Mouse (Mus musculus) gastrocnemius, adult 8-10 months (tissue): ENCODE results near the gene Clcf1. TPM values are rescaled to one million over a fixed set of nuclear protein-coding genes. Genes with fewer than 3 reads are reported as not detected.

ENCODE experiments used
- DNase-seq, 2 experiments: peaks; one replicate each; pipeline ENCODE4 v3.0.0; 2022; ENCODE audit warnings: low spot score in 2 of 2
- total RNA-seq, 4 experiments: library from RNA; stranded (reverse); gene quantifications; 2 replicates each; pipeline ENCODE4 v1.2.4; 2022

Clcf1 gene
- under 1 TPM in 3 of 4 experiments, not detected in 1; 0.20 to 0.43 (median 0.22) TPM for total RNA-seq

DNA sequence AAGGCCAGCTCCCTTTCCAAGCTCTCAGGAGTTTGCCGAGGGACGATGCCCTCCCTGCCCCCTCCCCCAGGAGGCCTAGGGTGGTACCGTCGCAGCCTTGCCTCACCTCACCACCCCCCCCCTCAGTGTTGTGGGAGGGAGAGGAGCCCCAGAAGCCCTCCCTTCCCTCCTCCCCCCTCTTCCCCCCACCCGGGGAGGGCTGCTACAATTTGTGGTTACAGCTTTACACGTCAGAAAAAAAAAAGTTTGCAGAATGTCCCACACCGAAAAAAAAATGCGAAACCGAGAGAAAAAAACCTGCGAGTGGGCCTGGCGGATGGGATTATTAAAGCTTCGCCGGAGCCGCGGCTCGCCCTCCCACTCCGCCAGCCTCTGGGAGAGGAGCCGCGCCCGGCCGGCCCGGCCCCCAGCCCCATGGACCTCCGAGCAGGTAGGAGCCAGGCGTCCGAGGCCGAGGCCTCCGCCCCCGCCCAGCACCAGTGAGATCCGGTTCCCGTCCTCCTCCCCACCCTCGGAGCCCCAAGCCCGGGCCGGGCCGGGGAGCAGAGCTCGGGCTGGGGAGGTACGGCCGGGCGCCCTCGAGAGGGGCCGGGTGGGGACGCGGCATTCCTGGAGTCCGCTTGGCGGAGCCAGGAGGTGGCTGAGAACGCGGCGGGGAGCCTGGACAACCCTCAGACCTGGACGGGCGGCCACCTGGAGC, at the start of gene Clcf1, which contains the start of gene AC109138.7:
Clcf1 (plus strand) TSS at position 168 of the 700 bp plus-strand sequence.
AC109138.7 (plus strand) TSS at position 287 of the 700 bp plus-strand sequence.
- no peak for DNase-seq

DNA sequence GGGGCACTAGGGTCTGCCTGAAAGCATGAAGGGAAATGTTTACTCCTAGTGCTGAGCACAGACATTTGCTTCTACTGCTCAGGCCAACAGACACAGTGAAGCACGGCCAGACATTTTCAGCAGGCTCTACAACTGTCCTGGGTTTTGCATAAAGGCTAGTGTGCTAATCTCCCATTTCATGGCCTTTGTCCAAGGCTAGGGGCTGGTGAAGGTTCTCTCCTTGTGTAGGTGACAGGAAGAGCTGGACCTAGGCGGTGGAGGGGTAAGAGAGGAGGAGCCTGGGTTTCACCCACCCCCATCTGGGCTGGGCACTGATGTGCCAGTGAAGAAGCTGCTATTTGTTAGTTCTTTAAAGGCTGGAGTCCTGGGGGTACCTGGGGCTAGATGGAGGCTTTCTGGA, 49.3 kb upstream of the Clcf1 start:
- no peak for DNase-seq

DNA sequence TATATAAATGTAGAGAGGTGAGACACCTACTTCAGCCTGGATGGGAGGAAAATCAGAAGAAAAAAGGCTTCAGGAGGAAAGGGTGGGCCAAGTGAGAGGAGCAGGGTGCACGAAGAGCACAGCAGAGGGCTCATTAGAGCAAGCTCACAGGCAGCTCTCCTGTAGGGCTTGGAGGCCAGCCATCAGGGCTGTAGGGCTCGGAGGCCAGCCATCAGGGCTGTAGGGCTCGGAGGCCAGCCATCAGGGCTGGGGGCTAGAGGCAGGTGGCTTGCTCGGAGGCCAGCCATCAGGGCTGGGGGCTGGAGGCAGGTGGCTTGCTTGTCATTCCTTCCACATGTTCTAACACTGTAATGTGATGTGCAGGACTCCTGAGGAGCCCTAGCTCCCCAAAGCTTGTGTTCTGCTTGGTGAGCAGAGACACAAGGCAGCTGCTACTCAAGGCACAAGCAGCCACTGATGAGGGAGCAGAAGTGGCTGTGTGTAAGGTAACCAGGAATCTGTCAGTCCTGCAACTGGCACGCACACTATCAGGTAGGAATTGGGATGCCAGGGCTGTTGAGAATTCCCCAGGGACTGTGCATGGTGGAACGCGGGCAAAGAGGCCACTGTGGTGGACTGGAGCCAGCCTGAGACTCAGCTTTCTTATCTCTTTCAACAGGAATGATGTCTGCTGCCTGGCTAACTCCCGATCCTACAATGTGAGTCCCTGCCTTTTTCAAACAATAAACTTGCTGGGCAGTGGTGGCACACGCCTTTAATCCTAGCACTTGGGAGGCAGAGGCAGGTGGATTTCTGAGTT, 47.2 kb upstream of the Clcf1 start:
- DNase-seq = no peak

DNA sequence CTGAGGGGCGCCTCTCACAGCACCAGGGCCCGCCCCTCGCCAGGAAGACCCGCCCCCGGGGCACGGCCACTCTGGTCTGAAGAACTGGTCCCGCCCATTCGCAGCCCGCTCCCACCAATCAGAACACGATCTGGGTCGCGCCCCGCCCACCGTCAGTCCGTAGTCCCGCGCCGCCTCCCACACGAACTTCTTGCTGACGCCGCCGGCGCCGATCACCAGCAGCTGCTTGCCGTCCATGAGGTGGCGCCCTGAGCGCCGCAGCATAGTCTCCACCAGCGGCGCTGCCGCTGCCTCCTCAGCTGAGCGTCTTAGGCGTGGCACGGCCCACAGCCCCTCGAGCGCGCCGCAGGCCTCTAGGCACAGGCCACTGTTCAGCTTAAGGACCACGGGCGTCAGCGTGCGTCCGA, 44.7 kb upstream of the Clcf1 start:
- DNase-seq = peak; percentile 99

DNA sequence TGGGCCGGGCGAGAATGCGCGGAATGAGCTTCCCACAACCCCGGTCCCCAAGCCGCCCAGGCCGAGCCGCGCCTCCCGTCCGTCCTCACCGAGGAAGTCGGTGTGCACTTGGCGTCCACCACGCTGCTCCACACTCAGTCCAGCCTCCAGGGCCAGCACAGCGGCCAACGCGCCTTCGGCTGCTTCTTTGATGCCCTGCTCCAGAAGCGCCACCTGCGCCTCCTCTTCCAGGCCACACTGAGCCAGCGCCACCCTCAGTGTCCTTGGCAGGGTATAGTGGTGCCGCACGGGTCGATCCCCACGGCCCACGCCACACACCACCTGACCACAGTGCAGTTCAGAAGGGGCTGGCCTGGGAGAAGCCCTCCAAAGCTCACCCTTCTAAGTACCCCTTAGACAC, 44.2 kb upstream of the Clcf1 start:
- peak; percentile 34 to 59 for DNase-seq

DNA sequence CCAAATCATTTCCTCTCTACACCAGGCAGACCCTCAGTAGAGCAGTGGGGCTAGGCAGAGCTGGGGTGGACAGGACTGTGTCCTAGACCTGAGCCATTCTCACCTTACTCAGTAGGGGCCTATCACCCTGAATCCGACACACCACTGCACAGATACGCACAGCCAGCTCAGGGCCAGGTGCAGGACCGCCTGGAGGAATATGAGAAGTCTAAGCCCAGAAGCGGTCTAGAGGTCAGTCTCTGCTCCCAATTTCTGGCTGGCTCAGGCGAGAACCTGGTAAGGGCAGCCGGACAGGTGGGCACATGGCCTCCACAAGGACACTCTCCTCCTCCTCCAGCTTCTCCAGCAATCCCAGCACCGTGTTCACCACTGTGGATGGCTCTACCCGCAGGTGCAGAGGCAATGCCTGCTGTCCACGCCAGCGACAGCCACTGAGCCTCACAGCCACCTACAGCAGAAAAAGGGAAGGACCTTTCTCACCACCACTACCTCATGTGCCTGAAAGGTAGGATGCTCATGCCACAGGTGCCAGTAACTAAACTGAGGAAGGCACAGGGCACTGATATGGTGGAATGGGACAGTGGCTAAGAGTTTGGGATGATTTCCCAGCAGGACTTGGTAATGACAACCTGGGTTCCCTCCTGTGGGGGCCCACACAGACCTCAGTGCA, 43.2 kb upstream of the Clcf1 start:
- peak in 1 of 2 experiments; percentile 46 for DNase-seq

DNA sequence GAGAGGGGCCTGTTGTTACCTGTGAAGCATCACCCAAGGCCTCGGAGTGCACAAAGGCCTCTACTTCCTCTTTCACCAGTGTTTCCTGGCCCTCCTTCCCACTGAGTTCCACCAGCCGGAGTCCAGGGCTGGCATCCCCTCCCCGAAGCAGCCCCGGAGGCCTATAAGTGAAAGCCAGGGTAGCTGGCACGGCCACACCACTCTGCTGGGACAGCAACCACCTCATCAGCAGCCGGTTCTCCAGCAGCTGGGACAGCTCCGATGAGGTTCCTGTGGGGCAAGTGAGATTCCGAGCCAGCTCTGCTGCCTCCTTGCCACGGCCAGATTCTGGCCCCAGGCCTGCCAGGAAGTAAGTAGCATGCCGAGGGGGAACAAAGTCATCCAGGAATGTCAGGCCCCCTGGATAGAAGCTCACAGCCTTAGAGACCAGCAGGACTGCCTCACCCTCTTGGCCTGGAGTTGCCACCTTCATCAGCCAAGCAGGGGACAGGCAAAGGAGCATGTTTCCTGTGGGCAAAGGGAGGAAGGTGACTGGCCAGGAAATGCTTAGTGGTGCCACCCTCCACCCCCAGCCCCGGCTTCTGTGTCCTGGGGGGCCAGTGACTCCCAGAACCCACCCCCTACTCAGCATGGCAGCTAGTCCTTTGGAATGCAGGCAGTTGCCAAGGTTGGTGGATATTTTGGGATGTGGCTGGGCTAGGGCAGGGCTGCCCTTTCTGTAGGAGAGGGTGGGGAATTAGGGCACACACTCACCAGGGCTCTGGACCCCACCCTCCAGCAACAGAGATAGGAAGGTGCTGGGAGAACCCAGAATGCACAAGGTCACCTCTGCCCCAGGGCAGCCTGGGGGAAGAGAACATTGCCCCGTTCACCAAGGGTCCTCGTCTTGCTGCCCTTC, 42.4 kb upstream of the Clcf1 start:
- DNase-seq = peak; percentile 48 to 67

DNA sequence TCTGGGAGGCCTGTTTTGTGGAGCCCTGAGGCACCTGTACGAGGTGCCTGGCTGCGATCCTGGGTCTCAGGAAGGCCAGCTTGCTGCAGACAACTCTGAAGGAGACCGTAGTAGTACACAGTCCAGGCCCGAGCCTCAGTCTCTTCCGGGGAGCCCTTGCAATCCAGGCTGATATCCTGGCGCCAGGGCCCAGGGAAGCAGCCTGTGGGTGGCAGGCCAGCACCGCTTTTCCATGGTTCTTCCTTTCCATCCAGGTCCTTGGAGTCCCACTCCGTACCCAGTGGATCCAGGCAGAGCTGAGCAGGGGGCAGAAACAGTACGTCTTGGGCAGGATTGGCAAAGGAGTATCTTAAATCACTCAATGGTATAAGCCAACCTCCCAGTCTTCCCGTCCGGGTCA, 41.1 kb upstream of the Clcf1 start:
- DNase-seq = no peak

DNA sequence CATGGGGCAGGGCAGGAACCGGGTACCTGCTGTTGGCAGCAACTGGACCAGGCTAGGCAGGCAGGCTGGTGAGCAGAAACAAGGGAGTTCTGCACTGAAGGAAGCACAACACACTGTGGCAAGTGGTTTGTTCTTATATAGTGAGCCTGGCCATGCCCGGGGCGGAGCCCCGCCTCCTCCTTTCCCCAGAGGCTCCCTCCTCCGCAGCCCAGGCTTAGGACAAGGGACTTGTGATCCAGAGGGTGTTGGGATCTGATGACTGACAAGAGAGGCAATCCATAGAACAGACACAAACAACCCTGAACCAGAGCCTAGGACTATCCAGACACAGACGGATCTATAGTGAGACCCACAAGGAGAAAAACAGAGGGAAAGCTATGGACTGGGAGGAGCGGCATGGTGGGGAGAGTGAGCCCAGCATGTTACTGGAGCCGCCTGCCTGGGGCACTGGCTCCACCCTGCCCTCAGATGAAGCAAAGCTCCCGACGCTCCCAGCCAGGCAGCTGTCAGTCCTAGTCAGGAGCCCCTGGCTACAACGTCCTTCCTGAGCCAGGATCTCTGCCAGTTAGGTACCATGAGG, 38.6 kb upstream of the Clcf1 start, which contains the start of gene Carns1:
Carns1 (minus strand) TSS at position 112 of the 580 bp plus-strand sequence.
- peak; percentile 53 to 65 for DNase-seq

DNA sequence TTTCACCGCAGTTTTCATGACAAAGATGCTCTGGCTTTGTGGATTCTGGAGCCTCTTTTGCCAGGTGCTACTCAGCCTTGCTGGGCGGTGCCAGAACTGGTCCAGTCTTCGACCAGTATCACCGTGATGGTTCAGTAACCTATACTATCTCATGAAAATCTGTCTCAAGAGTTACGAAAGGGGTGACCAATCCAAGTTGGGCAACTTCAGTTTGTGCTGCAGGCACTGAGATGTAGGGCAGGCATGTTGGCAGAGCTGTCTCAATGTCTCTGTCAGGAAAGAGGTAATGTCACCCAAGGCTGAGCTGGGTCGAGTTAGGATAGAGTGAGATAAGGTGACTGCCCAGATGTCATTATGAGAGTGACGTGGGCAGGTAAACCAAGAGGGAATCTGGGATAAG, 33.6 kb upstream of the Clcf1 start:
- DNase-seq = no peak

DNA sequence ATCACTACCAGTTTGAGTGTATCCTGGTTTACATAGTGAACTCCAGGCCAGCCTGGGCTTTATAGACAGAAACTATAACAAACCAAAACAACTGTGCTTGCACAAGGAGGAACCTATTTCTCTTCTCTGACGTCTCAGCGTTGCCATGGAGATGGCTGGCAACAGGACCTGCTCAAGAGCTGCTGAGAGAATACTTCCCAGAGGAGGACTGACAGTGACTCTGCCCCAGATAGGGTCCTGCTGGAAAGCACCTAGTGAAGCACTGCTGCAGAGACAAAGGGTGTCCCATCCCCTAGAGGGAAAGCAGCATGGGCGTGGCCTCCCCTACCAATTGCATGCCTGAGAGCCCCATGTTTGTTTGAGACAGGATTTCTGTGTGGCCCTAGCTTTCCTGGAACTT, 32.1 kb upstream of the Clcf1 start:
- DNase-seq = no peak

DNA sequence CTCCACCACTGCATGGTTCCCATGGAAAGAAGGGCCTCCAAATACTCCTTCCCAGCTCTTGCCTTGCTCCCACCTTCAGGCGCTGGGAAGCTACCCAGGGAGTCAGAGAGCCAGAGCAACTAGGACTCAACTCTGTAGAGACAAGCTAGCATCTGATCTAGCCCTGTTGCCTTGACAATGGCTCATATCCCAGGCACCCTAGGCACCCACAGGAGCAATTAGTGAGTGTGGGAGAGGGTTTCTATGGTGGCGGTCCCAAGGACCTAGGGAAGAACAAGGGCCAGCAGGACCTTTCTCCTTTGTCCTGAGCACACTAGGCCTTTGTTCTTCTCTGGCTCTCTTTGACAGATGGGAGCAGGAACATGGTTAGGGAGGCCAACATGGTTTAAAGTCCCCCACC, 30.3 kb upstream of the Clcf1 start:
- DNase-seq = no peak

DNA sequence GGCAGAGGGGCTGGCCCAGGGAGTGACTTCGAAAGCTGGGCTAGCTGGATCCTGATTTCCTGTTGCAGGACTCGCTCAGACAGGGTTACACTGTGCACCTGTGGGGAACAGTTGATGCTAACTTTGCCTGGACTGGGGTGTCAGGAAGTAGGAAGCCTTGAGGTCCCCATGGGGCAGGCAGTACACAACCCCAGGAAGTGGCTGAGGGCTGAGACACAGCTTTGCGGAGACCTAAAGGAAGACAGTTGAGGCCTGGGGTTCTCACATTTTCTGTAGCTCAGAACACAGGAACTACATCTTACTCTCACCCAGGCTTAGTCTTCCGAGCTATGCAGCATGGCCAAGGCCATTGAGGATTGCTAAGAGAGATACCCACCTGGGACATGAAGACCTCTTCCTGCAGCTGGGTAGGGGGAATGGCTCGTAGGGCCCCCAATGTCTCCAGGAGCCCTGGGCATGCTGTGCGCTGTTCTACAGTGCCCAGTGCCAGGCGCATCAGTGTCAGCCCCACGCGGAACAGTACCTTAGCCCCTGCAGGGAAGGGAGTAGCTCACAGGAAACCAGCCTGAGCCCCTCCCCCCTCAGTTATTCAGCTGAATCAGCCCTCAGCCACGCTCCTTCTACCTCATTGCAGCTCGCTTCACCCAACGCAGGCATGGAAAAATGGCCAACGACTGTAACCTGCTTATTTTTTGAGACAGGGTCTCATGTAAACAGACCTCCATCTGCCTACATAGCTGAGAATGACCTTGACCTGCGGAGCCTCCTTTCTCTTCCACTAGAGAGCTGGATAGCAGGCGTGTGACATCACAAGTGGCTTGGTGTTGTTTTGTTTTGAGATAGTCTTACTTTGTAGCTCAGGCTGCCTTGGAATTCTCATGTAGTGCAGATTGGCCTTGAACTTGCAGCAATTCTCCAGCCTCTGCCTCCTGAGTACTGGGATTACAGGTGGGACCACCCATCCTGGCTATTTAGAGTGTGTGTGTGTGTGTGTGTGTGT, 28.8 kb upstream of the Clcf1 start:
- no peak for DNase-seq

DNA sequence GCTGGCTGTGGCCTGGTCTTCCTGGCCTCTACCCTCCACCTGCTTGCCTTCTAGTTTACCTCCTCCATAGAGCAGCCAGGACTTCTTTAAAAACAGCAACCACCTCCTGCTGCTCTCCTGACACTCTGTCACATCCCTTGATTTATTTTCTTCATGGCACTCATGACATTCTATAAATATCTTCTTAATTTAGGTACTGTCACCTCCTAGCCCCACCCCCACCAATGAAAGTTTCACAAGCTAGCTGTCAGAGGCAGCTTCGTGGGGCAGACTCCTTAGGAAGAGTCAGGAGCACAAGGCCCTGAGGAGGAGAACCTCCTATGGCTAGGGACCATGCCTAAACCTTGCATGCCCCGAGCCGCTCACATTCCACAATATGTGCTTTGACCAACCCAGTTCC, 26.7 kb upstream of the Clcf1 start:
- peak; percentile 41 to 49 for DNase-seq

DNA sequence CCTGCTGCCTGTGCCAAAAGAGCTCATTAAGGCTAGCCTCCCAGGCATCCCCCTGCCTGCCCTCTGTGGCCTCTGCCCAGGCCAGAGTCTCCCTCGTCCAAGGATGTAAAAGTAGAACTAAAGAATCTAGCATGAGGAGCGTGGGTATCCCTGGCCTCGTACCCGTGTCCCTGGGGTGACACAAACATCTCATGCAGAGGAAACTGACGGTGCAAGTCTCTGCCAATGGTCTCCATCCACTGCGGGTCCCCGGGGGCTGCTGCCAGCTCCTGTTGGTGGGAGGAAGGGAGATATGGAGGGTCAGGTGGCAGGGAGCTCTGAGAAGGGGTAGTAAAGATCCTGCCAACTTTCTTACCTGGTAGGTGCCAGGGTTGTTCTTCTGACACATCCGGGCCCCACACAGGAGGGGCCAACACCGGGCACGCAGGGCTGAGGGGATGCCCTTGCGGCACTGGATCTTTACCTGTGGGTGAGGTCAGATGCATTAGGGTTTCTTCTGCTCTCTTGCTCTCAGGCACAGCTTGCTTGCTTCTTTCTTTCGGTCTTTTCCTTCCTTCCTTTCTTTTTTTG, 24.9 kb upstream of the Clcf1 start:
- DNase-seq = no peak

DNA sequence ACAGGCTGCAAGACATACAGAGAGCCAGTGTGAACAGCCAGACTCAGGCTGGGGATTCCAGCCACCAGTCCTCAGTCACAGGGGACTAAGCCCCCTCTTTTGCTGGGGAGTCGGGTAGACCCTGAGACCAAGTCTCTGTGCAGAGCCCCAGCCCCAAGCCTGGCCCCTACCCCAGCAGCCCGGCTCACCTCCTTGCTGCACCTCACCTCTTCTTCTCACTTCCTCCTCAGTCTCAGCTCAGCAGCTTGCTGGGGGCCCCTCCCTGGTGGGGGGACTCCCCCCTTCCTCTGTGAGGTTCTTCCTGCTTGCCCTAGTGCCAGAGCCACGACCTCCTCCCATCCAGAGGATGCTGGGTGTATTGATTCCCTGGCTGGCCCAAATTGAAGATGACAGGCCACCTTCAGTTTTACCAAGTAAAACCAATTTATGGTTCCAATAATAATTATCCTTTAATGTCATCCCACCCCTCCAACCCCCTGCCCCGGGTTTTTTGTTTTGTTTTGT, 23.2 kb upstream of the Clcf1 start, which contains the start of gene Tbc1d10c:
Tbc1d10c (minus strand) TSS at position 454 of the 504 bp plus-strand sequence.
- no peak for DNase-seq

DNA sequence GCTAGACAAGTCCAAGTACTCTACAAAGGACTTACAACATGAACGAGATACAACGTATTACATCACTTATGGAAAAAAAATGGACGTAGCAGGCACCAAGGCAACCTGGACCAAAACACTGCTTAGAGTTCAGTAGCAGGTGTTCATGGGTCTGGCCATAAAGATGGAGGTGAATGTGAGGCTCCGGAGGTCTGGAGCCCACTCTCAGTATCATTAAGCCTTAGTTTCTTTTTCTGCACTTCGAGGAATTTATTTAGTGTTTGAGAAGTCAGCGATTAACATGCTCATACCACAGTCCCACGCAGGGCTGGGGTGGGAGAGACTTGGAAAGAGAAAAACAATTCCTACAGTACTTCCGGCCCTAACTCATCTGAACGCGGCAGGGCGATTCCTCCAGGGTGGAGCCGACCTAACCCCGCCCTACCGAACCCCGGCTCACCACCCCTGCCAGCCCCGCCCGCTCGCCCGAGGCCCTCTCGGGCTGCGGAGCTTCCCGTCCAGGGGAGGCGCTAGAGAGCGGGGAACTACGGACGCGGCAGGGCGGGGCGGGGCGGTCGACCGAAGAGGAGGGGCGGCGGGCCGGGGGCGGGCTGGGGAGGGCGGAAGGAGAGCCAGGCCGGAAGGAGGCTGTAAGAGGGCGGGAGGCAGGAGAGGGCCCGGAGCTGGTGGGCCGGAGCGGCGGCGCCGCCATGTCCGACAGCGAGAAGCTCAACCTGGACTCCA, 22.3 kb upstream of the Clcf1 start, which contains the start of gene Ppp1ca:
Ppp1ca (plus strand) TSS at position 538 of the 723 bp plus-strand sequence.
- peak; percentile 86 to 92 for DNase-seq
